Mouse (Mus musculus) myocyte (in vitro differentiated cells): ENCODE measurements around the gene Nr2c2. TPM values are rescaled to one million over a fixed set of nuclear protein-coding genes. Genes with fewer than 3 reads are reported as not detected.

ENCODE experiments used
- H3K27me3 ChIP-seq: one replicate; pipeline ENCODE4 v1.6.1; 2011; ENCODE audit not compliant: control insufficient read depth, insufficient read depth, insufficient read length
- H3K36me3 ChIP-seq: one replicate; pipeline ENCODE4 v1.6.1; 2011; ENCODE audit not compliant: control insufficient read depth, insufficient read depth
- H3K4me2 ChIP-seq: one replicate; pipeline ENCODE4 v1.6.1; 2011; ENCODE audit warnings: low read depth, control low read depth
- H3K4me3 ChIP-seq: one replicate; pipeline ENCODE4 v1.5.1; 2011; ENCODE audit warnings: mild to moderate bottlenecking, control low read depth, moderate library complexity
- H3K79me2 ChIP-seq: one replicate; pipeline ENCODE4 v1.6.1; 2011; ENCODE audit not compliant: control insufficient read depth, insufficient read depth
- H3ac ChIP-seq: one replicate; pipeline ENCODE4 v1.6.1; 2011; ENCODE audit not compliant: control insufficient read depth, insufficient read length
- CEBPB ChIP-seq: IDR thresholded peaks from 2 replicates; pipeline ENCODE4 v1.6.1; 2011; ENCODE audit warnings: mild to moderate bottlenecking, moderate library complexity; ENCODE audit not compliant: poor library complexity, insufficient read depth, severe bottlenecking
- E2F4 ChIP-seq: IDR thresholded peaks from one replicate; pipeline ENCODE4 v1.6.1; 2011; ENCODE audit warnings: mild to moderate bottlenecking, control low read depth, moderate library complexity; ENCODE audit not compliant: insufficient read depth
- MAX ChIP-seq: IDR thresholded peaks from one replicate; pipeline ENCODE4 v1.6.1; 2011; ENCODE audit warnings: low read depth, mild to moderate bottlenecking, control low read depth
- MYOD1 ChIP-seq, 3 experiments: IDR thresholded peaks; one replicate each; pipeline ENCODE4 v1.6.1; 2011; ENCODE audit warnings: control low read depth in 2 of 3, low read depth in 2 of 3, mild to moderate bottlenecking in 2 of 3, moderate library complexity in 1 of 3; ENCODE audit not compliant: insufficient read length in 2 of 3, control insufficient read depth in 1 of 3
- MYOG ChIP-seq, 3 experiments: IDR thresholded peaks; one replicate each; pipeline ENCODE4 v1.6.1; 2011; ENCODE audit warnings: control low read depth in 2 of 3, low read depth in 2 of 3, mild to moderate bottlenecking in 2 of 3; ENCODE audit not compliant: insufficient read length in 2 of 3, control insufficient read depth in 1 of 3, insufficient read depth in 1 of 3
- POLR2A ChIP-seq: IDR thresholded peaks from one replicate; pipeline ENCODE4 v1.6.1; 2011; ENCODE audit warnings: low read depth, mild to moderate bottlenecking, control low read depth, moderate library complexity; ENCODE audit not compliant: insufficient read length
- POLR2AphosphoS2 ChIP-seq: IDR thresholded peaks from one replicate; pipeline ENCODE4 v1.6.1; 2011; ENCODE audit warnings: low read depth, control low read depth; ENCODE audit not compliant: insufficient read length
- REST ChIP-seq: IDR thresholded peaks from one replicate; pipeline ENCODE4 v1.6.1; 2011; ENCODE audit warnings: mild to moderate bottlenecking, control low read depth, moderate library complexity; ENCODE audit not compliant: insufficient read depth, insufficient read length
- SRF ChIP-seq: IDR thresholded peaks from one replicate; pipeline ENCODE4 v1.6.1; 2011; ENCODE audit warnings: low read depth; ENCODE audit not compliant: control insufficient read depth, insufficient read length
- TCF12 ChIP-seq: IDR thresholded peaks from one replicate; pipeline ENCODE4 v1.6.1; 2011; ENCODE audit warnings: mild to moderate bottlenecking, control low read depth; ENCODE audit not compliant: poor library complexity, insufficient read depth, severe bottlenecking
- TCF3 ChIP-seq: IDR thresholded peaks from one replicate; pipeline ENCODE4 v1.6.1; 2011; ENCODE audit warnings: low read depth, control low read depth; ENCODE audit not compliant: insufficient read length
- USF1 ChIP-seq: IDR thresholded peaks from one replicate; pipeline ENCODE4 v1.6.1; 2011; ENCODE audit warnings: low read depth, mild to moderate bottlenecking, control low read depth, moderate library complexity
- polyA plus RNA-seq: library from polyadenylated mRNA; unstranded; fragments of >200 nt; fragmentation: generic; extraction: Trizol; gene quantifications from one replicate; pipeline ENCODE4 v1.2.1, GENCODE M21; 2012; ENCODE audit warnings: missing spikeins

The Nr2c2 gene
- polyA plus RNA-seq, 1 experiment: 5.8 TPM

DNA sequence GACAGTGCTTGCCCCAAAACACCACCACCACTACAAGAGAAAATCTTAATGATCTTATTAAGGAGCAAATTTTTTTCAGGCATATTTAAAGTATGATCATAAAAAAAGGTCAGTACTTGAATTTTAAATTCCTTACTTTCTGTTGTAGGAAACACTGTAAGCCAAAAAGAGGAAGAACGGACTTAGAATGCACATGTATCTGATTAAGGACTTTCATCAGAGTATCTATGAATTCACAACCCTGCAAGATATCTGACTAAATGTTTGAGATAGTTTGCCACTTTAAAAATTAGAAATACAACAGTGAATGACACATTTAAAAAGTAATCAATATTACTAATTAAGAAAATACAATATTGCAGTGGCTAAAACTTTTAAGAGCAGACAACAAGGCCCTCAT lies 85.3 kb downstream of the Nr2c2 start:
- H3K27me3 ChIP-seq: no peaks in the 10 kb centered on the region
- H3ac ChIP-seq: no peak overlapping the region
- no peak overlapping the region for H3K4me2 ChIP-seq
- no peak overlapping the region for H3K4me3 ChIP-seq
- TF ChIP-seq USF1: no peak
- no peak for TF ChIP-seq MAX
- no peak for TF ChIP-seq MYOD1 (IDR thresholded peaks at IDR 0.05; ENCODE audit: control insufficient read depth in 1 of 3, insufficient read length in 2 of 3, low read depth in 2 of 3)
- no peak for TF ChIP-seq POLR2AphosphoS2
- no peak for TF ChIP-seq MYOG (IDR thresholded peaks at IDR 0.05; ENCODE audit: control insufficient read depth in 1 of 3, insufficient read depth in 1 of 3, insufficient read length in 2 of 3, low read depth in 2 of 3)
- no peak for TF ChIP-seq E2F4
- no peak for TF ChIP-seq TCF3
- no peak for TF ChIP-seq SRF
- TF ChIP-seq REST: no peak
- no peak for TF ChIP-seq POLR2A
- no peak for TF ChIP-seq TCF12
- no peak for TF ChIP-seq CEBPB
- H3K36me3 ChIP-seq: peaks cover 13% of the 10 kb centered on the region
- peaks cover 7% of the 10 kb centered on the region for H3K79me2 ChIP-seq

GRCm38 (mm10) chr6:92183621-92184131 lies 92.5 kb downstream of the Nr2c2 start, which contains the start of gene Mrps25:
Gene Mrps25 (minus strand): TSS chr6:92184033.
- Histone ChIP-seq H3K4me2 (peak within 1 kb of the TSS; percentile 95), H3K36me3 (peaks cover 6% of the 10 kb centered on the region)

GRCm38 (mm10) chr6:92184178-92184577 lies 93.0 kb downstream of the Nr2c2 start:
- no peaks in the 10 kb centered on the region for H3K27me3 ChIP-seq
- H3K36me3 ChIP-seq: peaks cover 8% of the 10 kb centered on the region
- H3K79me2 ChIP-seq: peaks cover 14% of the 10 kb centered on the region
- peak overlapping the region; percentile 95 for H3K4me2 ChIP-seq
- H3ac ChIP-seq: peak overlapping the region; percentile 38
- H3K4me3 ChIP-seq: peak overlapping the region; percentile 52
- TF ChIP-seq MYOD1 (IDR thresholded peaks at IDR 0.05; ENCODE audit: control insufficient read depth in 1 of 3, insufficient read length in 2 of 3, low read depth in 2 of 3) (no peak), REST (no peak), TCF12 (no peak), TCF3 (no peak), POLR2A (no peak), USF1 (no peak), CEBPB (no peak), MYOG (IDR thresholded peaks at IDR 0.05; ENCODE audit: control insufficient read depth in 1 of 3, insufficient read depth in 1 of 3, insufficient read length in 2 of 3, low read depth in 2 of 3) (no peak), SRF (no peak), E2F4 (no peak), MAX (no peak), POLR2AphosphoS2 (no peak)

More at GRCm38 (mm10) chr6:92183621-92184131, 92.5 kb downstream of the Nr2c2 start, which contains the start of gene Mrps25:
- Histone ChIP-seq H3K79me2 (peaks cover 14% of the 10 kb centered on the region), H3ac (peak within 1 kb of the TSS; percentile 38), H3K27me3 (no peaks in the 10 kb centered on the region), H3K4me3 (peak within 1 kb of the TSS; percentile 52)
- TF ChIP-seq MYOG (IDR thresholded peaks at IDR 0.05; ENCODE audit: control insufficient read depth in 1 of 3, insufficient read depth in 1 of 3, insufficient read length in 2 of 3, low read depth in 2 of 3) (no peak), POLR2A (peak; percentile 96), MYOD1 (IDR thresholded peaks at IDR 0.05; ENCODE audit: control insufficient read depth in 1 of 3, insufficient read length in 2 of 3, low read depth in 2 of 3) (peak in 1 of 3 experiments; percentile 45), POLR2AphosphoS2 (peak; percentile 93)

- Histone ChIP-seq H3K4me3 (no peak overlapping the region), H3K27me3 (no peaks in the 10 kb centered on the region), H3K36me3 (peaks cover 40% of the 10 kb centered on the region), H3K79me2 (no peaks in the 10 kb centered on the region), H3K4me2 (no peak overlapping the region), H3ac (no peak overlapping the region)
- TF ChIP-seq SRF: no peak
- no peak for TF ChIP-seq E2F4
- TF ChIP-seq MYOG (IDR thresholded peaks at IDR 0.05; ENCODE audit: control insufficient read depth in 1 of 3, insufficient read depth in 1 of 3, insufficient read length in 2 of 3, low read depth in 2 of 3): no peak
- no peak for TF ChIP-seq REST
- TF ChIP-seq MAX: no peak
- no peak for TF ChIP-seq POLR2AphosphoS2
- no peak for TF ChIP-seq TCF3
- TF ChIP-seq USF1: no peak
- TF ChIP-seq MYOD1 (IDR thresholded peaks at IDR 0.05; ENCODE audit: control insufficient read depth in 1 of 3, insufficient read length in 2 of 3, low read depth in 2 of 3): no peak
- TF ChIP-seq CEBPB: no peak
- no peak for TF ChIP-seq TCF12
- no peak for TF ChIP-seq POLR2A
These were observed 108.2 kb downstream of the Nr2c2 start for GRCm38 (mm10) chr6:92199414-92199813.
